Mouse (Mus musculus): Measurements from ENCODE around the gene Aoc2. TPM values are rescaled to one million over a fixed set of nuclear protein-coding genes. Genes with fewer than 3 reads are reported as not detected.

The Aoc2 gene
- total and polyA plus RNA-seq, 3 experiments = 3.6 to 10.7 (median 5.5) TPM

GRCm38 (mm10) chr11:101334516-101334915, 9.7 kb downstream of the Aoc2 start:
- no peaks in the 10 kb centered on the region for H3K79me2 ChIP-seq (replicated peaks; ENCODE audit: control insufficient read depth, extremely low read depth, insufficient read depth, poor library complexity, severe bottlenecking)
- H3K27ac ChIP-seq (ENCODE audit: insufficient read depth, low read depth) = no peak overlapping the region
- no peak overlapping the region for H3K4me2 ChIP-seq (ENCODE audit: insufficient read depth, low read depth, poor library complexity, severe bottlenecking)
- H3K9ac ChIP-seq (ENCODE audit: insufficient read depth, low read depth) = no peak overlapping the region
- DNase-seq (ENCODE audit: extremely low read depth) = no peak
- H3K4me3 ChIP-seq (replicated peaks in 1 of 3; ENCODE audit: low read depth in 2 of 3, low read length in 2 of 3, poor library complexity in 1 of 3) = no peak overlapping the region
- no peaks in the 10 kb centered on the region for H3K9me3 ChIP-seq (replicated peaks; ENCODE audit: low read length)
- TF ChIP-seq KAT2A (IDR thresholded peaks at IDR 0.05; ENCODE audit: insufficient replicate concordance, low read length) (no peak), PAX5 (IDR thresholded peaks at IDR 0.05; ENCODE audit: low read length) (no peak), ZKSCAN1 (IDR thresholded peaks at IDR 0.05; ENCODE audit: borderline replicate concordance, low read depth, low read length) (no peak), SIN3A (IDR thresholded peaks at IDR 0.05; ENCODE audit: low read length) (no peak), RCOR1 (conservative IDR thresholded peaks at IDR 0.05; ENCODE audit: low read depth, low read length) (no peak), POLR2A (IDR thresholded peaks at IDR 0.05; ENCODE audit: low read depth, low read length) (no peak), MYC (IDR thresholded peaks at IDR 0.05; ENCODE audit: low read depth, low read length) (no peak), UBTF (IDR thresholded peaks at IDR 0.05; ENCODE audit: low read depth, low read length) (no peak), TBP (conservative IDR thresholded peaks at IDR 0.05; ENCODE audit: low read depth, low read length) (no peak), MAX (IDR thresholded peaks at IDR 0.05; ENCODE audit: low read length) (no peak), ELF1 (IDR thresholded peaks at IDR 0.05; ENCODE audit: low read depth, low read length) (no peak), ZC3H11A (IDR thresholded peaks at IDR 0.05; ENCODE audit: low read depth, low read length) (no peak), CTCF (conservative IDR thresholded peaks at IDR 0.05 in 1 of 2, IDR thresholded peaks at IDR 0.05 in 1 of 2; ENCODE audit: low read depth in 2 of 2, low read length in 2 of 2) (no peak), EP300 (IDR thresholded peaks at IDR 0.05; ENCODE audit: low read length) (no peak)
- peaks cover 0 to 41% of the 10 kb centered on the region in 2 experiments for H3K36me3 ChIP-seq (replicated peaks in 1 of 2; ENCODE audit: control insufficient read depth in 1 of 2, insufficient read depth in 1 of 2, low read length in 1 of 2)
- no peaks in the 10 kb centered on the region for H3K27me3 ChIP-seq (replicated peaks)
- dilution Hi-C loops (cut with MboI; ENCODE audit: extremely low pct_ligation_motif_present, extremely low pct_unique_long_range_greater_than_20kb, low sequenced_read_pairs) (no loop called here), in situ Hi-C loops (cut with MboI; ENCODE audit: low pct_ligation_motif_present, low pct_unique_long_range_greater_than_20kb, low sequenced_read_pairs) (loop anchor here (10.0 kb wide), 1 partner anchor 60 kb away; no protein-coding TSS in a partner anchor)
- peaks cover 3 to 18% of the 10 kb centered on the region in 2 experiments; a peak in 2 of 4 replicates for H3K4me1 ChIP-seq (ENCODE audit: control insufficient read depth in 1 of 2, insufficient read depth in 2 of 2)

DNA sequence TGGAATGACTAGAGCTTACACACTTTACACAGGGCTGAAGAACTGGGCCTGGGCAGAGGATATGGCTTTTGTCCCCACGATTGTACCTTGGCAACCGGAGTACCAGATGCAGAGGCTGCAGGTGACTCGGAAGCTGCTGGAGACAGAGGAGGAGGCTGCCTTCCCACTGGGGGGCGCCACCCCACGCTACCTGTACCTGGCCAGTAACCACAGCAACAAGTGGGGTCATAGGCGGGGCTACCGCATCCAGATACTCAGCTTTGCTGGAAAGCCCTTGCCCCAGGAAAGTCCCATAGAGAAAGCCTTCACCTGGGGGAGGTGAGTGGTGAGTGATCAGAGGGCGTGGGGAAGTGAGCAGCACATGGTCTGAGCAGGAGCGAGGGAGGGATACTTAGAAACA, 10.8 kb downstream of the Aoc2 start:
- dilution Hi-C loops (cut with MboI; ENCODE audit: extremely low pct_ligation_motif_present, extremely low pct_unique_long_range_greater_than_20kb, low sequenced_read_pairs) (no loop called here), in situ Hi-C loops (cut with MboI; ENCODE audit: low pct_ligation_motif_present, low pct_unique_long_range_greater_than_20kb, low sequenced_read_pairs) (loop anchor here (10.0 kb wide), 1 partner anchor 59 kb away; no protein-coding TSS in a partner anchor)
- TF ChIP-seq USF2 (conservative IDR thresholded peaks at IDR 0.05; ENCODE audit: low read depth, low read length) (no peak), RAD21 (IDR thresholded peaks at IDR 0.05; ENCODE audit: low read depth, low read length) (no peak; the same call in 1 of the 2 replicates), ELF1 (IDR thresholded peaks at IDR 0.05; ENCODE audit: low read depth, low read length) (no peak), NELFE (IDR thresholded peaks at IDR 0.05; ENCODE audit: low read depth, low read length) (no peak), SMC3 (IDR thresholded peaks at IDR 0.05; ENCODE audit: low read depth, low read length) (peak; percentile 41), PAX5 (IDR thresholded peaks at IDR 0.05; ENCODE audit: low read length) (no peak), MAFK (IDR thresholded peaks at IDR 0.05; ENCODE audit: insufficient replicate concordance, low read length) (no peak), CTCF (conservative IDR thresholded peaks at IDR 0.05 in 1 of 2, IDR thresholded peaks at IDR 0.05 in 1 of 2; ENCODE audit: low read depth in 2 of 2, low read length in 2 of 2) (peak in 1 of 2 experiments; percentile 50; a peak in 2 of 4 replicates), USF1 (IDR thresholded peaks at IDR 0.05; ENCODE audit: low read depth, low read length) (no peak), GABPA (IDR thresholded peaks at IDR 0.05; ENCODE audit: insufficient replicate concordance, low read depth, low read length) (no peak), ETS1 (conservative IDR thresholded peaks at IDR 0.05; ENCODE audit: low read depth, low read length) (no peak), MYC (IDR thresholded peaks at IDR 0.05; ENCODE audit: low read depth, low read length) (no peak), POLR2AphosphoS2 (IDR thresholded peaks at IDR 0.05; ENCODE audit: low read depth, low read length) (no peak)
- Histone ChIP-seq H3K4me2 (ENCODE audit: insufficient read depth, low read depth, poor library complexity, severe bottlenecking) (no peak overlapping the region), H3K4me3 (replicated peaks in 1 of 3; ENCODE audit: low read depth in 2 of 3, low read length in 2 of 3, poor library complexity in 1 of 3) (no peak overlapping the region), H3K9ac (ENCODE audit: insufficient read depth, low read depth) (no peak overlapping the region), H3K79me2 (replicated peaks; ENCODE audit: control insufficient read depth, extremely low read depth, insufficient read depth, poor library complexity, severe bottlenecking) (no peaks in the 10 kb centered on the region), H3K27ac (ENCODE audit: insufficient read depth, low read depth) (no peak overlapping the region), H3K36me3 (replicated peaks in 1 of 2; ENCODE audit: control insufficient read depth in 1 of 2, insufficient read depth in 1 of 2, low read length in 1 of 2) (peaks cover 0 to 37% of the 10 kb centered on the region in 2 experiments), H3K4me1 (ENCODE audit: control insufficient read depth in 1 of 2, insufficient read depth in 2 of 2) (peaks cover 3 to 18% of the 10 kb centered on the region in 2 experiments; a peak in 2 of 4 replicates), H3K9me3 (replicated peaks; ENCODE audit: low read length) (no peaks in the 10 kb centered on the region), H3K27me3 (replicated peaks) (no peaks in the 10 kb centered on the region)
- no peak for DNase-seq (ENCODE audit: extremely low read depth)
